Mouse (Mus musculus): ENCODE measurements at regions not wholly inside any gene's neighbourhood (a gene's known extent, or its start where the extent isn't known, plus 50 kb on each side); places are given as distances from the start of the nearest gene placed in this dataset.

Small RNA genes lying in the stretch of these regions (microRNA-seq; reads per million reads assigned to microRNA genes)
- gene Gm26455 = 0 reads per million in 2 experiments

Data from left cerebral cortex, postnatal 14 days (tissue).